Mouse (Mus musculus) adipocyte (in vitro differentiated cells): Measurements from ENCODE around the gene Asic4.

Source experiments
- DNase-seq: peaks from one replicate; pipeline ENCODE4 v3.0.0-alpha.2; 2016; ENCODE audit warnings: low spot score

Gene Asic4

GRCm38 (mm10) chr1:75450314-75451005, at the start of gene Asic4:
Gene Asic4 (plus strand): TSS chr1:75450436.
- DNase-seq: no peak

- no peak for DNase-seq
Measured at GRCm38 (mm10) chr1:75400493-75401115, 49.6 kb upstream of the Asic4 start.

GRCm38 (mm10) chr1:75405547-75405946, 44.7 kb upstream of the Asic4 start:
- DNase-seq: no peak

GRCm38 (mm10) chr1:75406173-75406572, 44.1 kb upstream of the Asic4 start:
- no peak for DNase-seq

GRCm38 (mm10) chr1:75407056-75407455, 43.2 kb upstream of the Asic4 start:
- DNase-seq: no peak

GRCm38 (mm10) chr1:75408210-75408609, 42.0 kb upstream of the Asic4 start:
- no peak for DNase-seq

GRCm38 (mm10) chr1:75409950-75410349, 40.3 kb upstream of the Asic4 start:
- no peak for DNase-seq

GRCm38 (mm10) chr1:75412196-75412595, 38.0 kb upstream of the Asic4 start:
- no peak for DNase-seq

- DNase-seq: no peak
Measured at GRCm38 (mm10) chr1:75413749-75414148, 36.5 kb upstream of the Asic4 start.

- no peak for DNase-seq
Measured at GRCm38 (mm10) chr1:75421794-75422193, 28.4 kb upstream of the Asic4 start.

GRCm38 (mm10) chr1:75422216-75422822, 27.9 kb upstream of the Asic4 start:
- DNase-seq: no peak

GRCm38 (mm10) chr1:75422823-75423471, 27.3 kb upstream of the Asic4 start:
- no peak for DNase-seq

GRCm38 (mm10) chr1:75423780-75424390, 26.4 kb upstream of the Asic4 start:
- DNase-seq: no peak

GRCm38 (mm10) chr1:75425796-75426471, 24.3 kb upstream of the Asic4 start:
- peak; percentile 60 for DNase-seq

- DNase-seq: peak; percentile 84
Measured at GRCm38 (mm10) chr1:75435475-75436328, 14.5 kb upstream of the Asic4 start, which contains the start of gene Gmppa. Gene Gmppa (plus strand): TSS chr1:75435930.

- no peak for DNase-seq
Measured at GRCm38 (mm10) chr1:75438782-75439181, 11.5 kb upstream of the Asic4 start.

- DNase-seq: no peak
Measured at GRCm38 (mm10) chr1:75440661-75441060, 9.6 kb upstream of the Asic4 start.

GRCm38 (mm10) chr1:75441471-75441996, 8.7 kb upstream of the Asic4 start:
- DNase-seq: no peak

- DNase-seq: no peak
Measured at GRCm38 (mm10) chr1:75442171-75442570, 8.1 kb upstream of the Asic4 start.

GRCm38 (mm10) chr1:75442811-75443210, 7.4 kb upstream of the Asic4 start:
- no peak for DNase-seq
